Mouse (Mus musculus): Measurements from ENCODE around the gene Lamp2. TPM values are rescaled to one million over a fixed set of nuclear protein-coding genes. Genes with fewer than 3 reads are reported as not detected.

Lamp2 gene
- polyA plus RNA-seq (2012), result 12.8 and 19.2 TPM in 2 replicates

DNA sequence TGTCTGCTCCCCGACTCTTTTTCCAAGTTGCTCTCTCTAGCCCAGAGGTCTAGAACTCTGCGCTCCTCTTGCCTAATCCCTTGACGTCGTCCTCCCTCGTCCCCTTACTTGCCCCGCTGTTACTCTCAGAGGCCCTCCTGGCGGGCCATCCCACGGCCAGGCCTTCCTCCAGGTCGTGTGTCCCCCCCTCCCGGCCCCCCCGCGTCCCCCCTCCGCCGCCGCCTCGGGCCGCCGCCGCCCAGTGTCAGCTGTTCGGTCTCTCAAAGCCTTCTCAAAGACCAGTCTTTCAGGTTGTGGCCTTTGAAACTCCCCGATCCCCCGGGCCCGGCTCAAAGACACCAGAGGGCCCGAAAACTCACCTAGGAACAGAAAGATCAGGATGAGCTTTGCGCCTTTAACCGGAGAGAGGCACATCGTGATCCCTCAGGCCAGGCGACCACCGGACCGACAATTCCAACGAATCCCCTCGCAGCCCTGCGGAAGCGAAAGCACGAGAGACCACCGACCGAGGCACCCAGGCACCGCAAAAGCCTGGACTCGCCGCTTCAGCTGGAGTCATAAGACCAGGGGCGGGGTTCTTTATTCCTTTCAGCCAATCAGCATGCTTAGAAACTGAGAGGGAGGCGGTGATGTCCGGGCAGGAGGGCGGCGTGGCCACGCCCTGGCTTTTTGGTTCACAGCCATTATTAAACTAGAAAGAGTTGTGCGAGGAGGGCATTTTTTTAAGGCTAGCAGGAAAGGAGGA, at the start of gene Lamp2:
TSS of gene Lamp2 (minus strand) at position 565 of the 745 bp plus-strand sequence.

Other genes with a start within 250 kb of the Lamp2 start
- 0.02 TPM in 1 of 2 replicates, not detected in the other for gene Tmem255a, start 204.0 kb downstream of the Lamp2 start, polyA plus RNA-seq (2012)
- gene Atp1b4, start 140.3 kb downstream of the Lamp2 start, polyA plus RNA-seq (2012), result not detected in 2 replicates
- gene Cul4b, start 119.7 kb upstream of the Lamp2 start, polyA plus RNA-seq (2012), result 7.4 and 8.0 TPM in 2 replicates
- gene Mcts1, start 144.1 kb upstream of the Lamp2 start, polyA plus RNA-seq (2012), result 1.6 and 1.9 TPM in 2 replicates
- 0.23 and 1.1 TPM in 2 replicates for gene C1galt1c1, start 178.6 kb upstream of the Lamp2 start, polyA plus RNA-seq (2012)